ENCODE assay signal across 18 mouse cellular contexts in genomic region chr11:113261421-113261820, GRCm38 (mm10).
DNase-seq lines count a peak whose midpoint lies in the region; ATAC-seq and TF ChIP-seq lines count a peak whose summit lies in the region.
"Had no signal": no experiment of that assay in that cellular context is flagged by ENCODE, and none has a peak within 500 bp of the region (broad histone marks: within the 10 kb centered on the region; RNA-seq: fewer than 3 reads in every experiment).

No protein-coding gene starts in this region.

- ATAC-seq in hindbrain, embryonic 16.5 days = no peak
- no peak for ATAC-seq in hindbrain, postnatal 0 days
- ATAC-seq in forebrain, embryonic 16.5 days = no peak
- no peak for ATAC-seq in stomach, embryonic 15.5 days (ENCODE audit: insufficient read depth, low FRiP score, low read depth)
- ATAC-seq: lung, postnatal 0 days had no signal

- TF ChIP-seq CTCF in hindbrain, postnatal 0 days (IDR thresholded peaks at IDR 0.05; ENCODE audit: low read depth) = no peak

- H3K27me3 ChIP-seq in hindbrain, embryonic 16.5 days (replicated peaks; ENCODE audit: control insufficient read depth, insufficient read depth, low read length) = no peaks in the 10 kb centered on the region
- no peaks in the 10 kb centered on the region for H3K27me3 ChIP-seq in hindbrain, postnatal 0 days (ENCODE audit: insufficient read depth, low read length)
- H3K27me3 ChIP-seq in forebrain, embryonic 16.5 days (replicated peaks; ENCODE audit: control insufficient read depth, insufficient read depth, low read length) = no peaks in the 10 kb centered on the region
- H3K27me3 ChIP-seq in stomach, embryonic 15.5 days (replicated peaks) = no peaks in the 10 kb centered on the region
- H3K27me3 ChIP-seq: hindbrain, embryonic 15.5 days had no signal

- no peaks in the 10 kb centered on the region for H3K36me3 ChIP-seq in hindbrain, embryonic 16.5 days (ENCODE audit: control insufficient read depth, insufficient read depth, low read length)
- no peaks in the 10 kb centered on the region for H3K36me3 ChIP-seq in hindbrain, postnatal 0 days (ENCODE audit: insufficient read depth, low read length)
- no peaks in the 10 kb centered on the region for H3K36me3 ChIP-seq in forebrain, embryonic 16.5 days (ENCODE audit: control insufficient read depth, insufficient read depth)
- no peaks in the 10 kb centered on the region for H3K36me3 ChIP-seq in stomach, embryonic 15.5 days
- H3K36me3 ChIP-seq: hindbrain, embryonic 15.5 days had no signal

- H3K4me3 ChIP-seq in hindbrain, embryonic 16.5 days (ENCODE audit: low read length) = no peak overlapping the region
- H3K4me3 ChIP-seq in hindbrain, postnatal 0 days (ENCODE audit: low read length) = no peak overlapping the region
- no peak overlapping the region for H3K4me3 ChIP-seq in forebrain, embryonic 16.5 days (replicated peaks; ENCODE audit: low read length)
- H3K4me3 ChIP-seq in stomach, embryonic 15.5 days (replicated peaks) = no peak overlapping the region
- H3K4me3 ChIP-seq: heart, adult 2 months; hindbrain, embryonic 15.5 days; myocyte had no signal

- WGBS in hindbrain, embryonic 16.5 days = 67% methylated on average over 4 of the region's 4 CpGs
- 79% methylated on average over 4 of the region's 4 CpGs for WGBS in hindbrain, postnatal 0 days
- 55% methylated on average over 4 of the region's 4 CpGs for WGBS in forebrain, embryonic 16.5 days
- 73% methylated on average over 4 of the region's 4 CpGs for WGBS in stomach, embryonic 15.5 days

- H3K4me2 ChIP-seq in hindbrain, embryonic 16.5 days (ENCODE audit: low read length) = no peak overlapping the region
- no peak overlapping the region for H3K4me2 ChIP-seq in hindbrain, postnatal 0 days (ENCODE audit: low read depth, low read length)
- H3K4me2 ChIP-seq in forebrain, embryonic 16.5 days (ENCODE audit: low read length) = no peak overlapping the region
- no peak overlapping the region for H3K4me2 ChIP-seq in stomach, embryonic 15.5 days
- H3K4me2 ChIP-seq: hindbrain, embryonic 15.5 days had no signal

- peak; percentile 70 to 77 for DNase-seq in cerebellum, postnatal 10 days
- no peak for DNase-seq in cerebellum, adult 8-10 months
- DNase-seq in hindbrain, postnatal 0 days (ENCODE audit: low spot score) = no peak
- DNase-seq in retina, postnatal 1 day = no peak
- DNase-seq in heart, adult 9 months (ENCODE audit: low spot score in 2 of 2) = no peak
- DNase-seq: cerebellum, postnatal 36 days; gastrocnemius, postnatal 10 days; heart, adult 2 months; kidney, adult 9 months; kidney, postnatal 4 days; thymus, postnatal 14 days had no signal

- no peaks in the 10 kb centered on the region for H3K9me3 ChIP-seq in hindbrain, embryonic 16.5 days (ENCODE audit: control insufficient read depth, low read length)
- H3K9me3 ChIP-seq in hindbrain, postnatal 0 days (ENCODE audit: low read length) = no peaks in the 10 kb centered on the region
- no peaks in the 10 kb centered on the region for H3K9me3 ChIP-seq in forebrain, embryonic 16.5 days (ENCODE audit: control insufficient read depth, low read length)
- H3K9me3 ChIP-seq in stomach, embryonic 15.5 days = no peaks in the 10 kb centered on the region
- H3K9me3 ChIP-seq: hindbrain, embryonic 15.5 days had no signal

- 0 out of 2 replicates have a peak overlapping the region, but pooled peaks have one; percentile 10 for H3K9ac ChIP-seq in hindbrain, embryonic 16.5 days (ENCODE audit: low read depth, low read length)
- H3K9ac ChIP-seq in hindbrain, postnatal 0 days (replicated peaks; ENCODE audit: low read length) = no peak overlapping the region
- H3K9ac ChIP-seq in forebrain, embryonic 16.5 days (replicated peaks; ENCODE audit: low read depth, low read length) = no peak overlapping the region
- H3K9ac ChIP-seq in stomach, embryonic 15.5 days = no peak overlapping the region
- H3K9ac ChIP-seq: hindbrain, embryonic 15.5 days; liver, embryonic 14.5 days had no signal

- H3K4me1 ChIP-seq in hindbrain, embryonic 16.5 days (ENCODE audit: control insufficient read depth, insufficient read depth, low read depth, low read length) = peaks cover 11% of the 10 kb centered on the region
- H3K4me1 ChIP-seq in hindbrain, postnatal 0 days (ENCODE audit: insufficient read depth, low read length) = 0 out of 2 replicates have a peak, but pooled peaks cover 2% of the 10 kb centered on the region
- H3K4me1 ChIP-seq in forebrain, embryonic 16.5 days (replicated peaks; ENCODE audit: control insufficient read depth, insufficient read depth, low read length) = peaks cover 20% of the 10 kb centered on the region
- H3K4me1 ChIP-seq in stomach, embryonic 15.5 days = peaks cover 16% of the 10 kb centered on the region; the same call in 1 of the 2 replicates

- no peak overlapping the region for H3K27ac ChIP-seq in hindbrain, embryonic 16.5 days (ENCODE audit: low read depth, low read length)
- no peak overlapping the region for H3K27ac ChIP-seq in hindbrain, postnatal 0 days
- H3K27ac ChIP-seq in forebrain, embryonic 16.5 days (ENCODE audit: low read length) = peak overlapping the region; percentile 52
- peak overlapping the region; percentile 51; the same call in 1 of the 2 replicates for H3K27ac ChIP-seq in stomach, embryonic 15.5 days
- H3K27ac ChIP-seq: heart, adult 2 months; hindbrain, embryonic 15.5 days; liver, embryonic 14.5 days had no signal

Comparison
In these comparisons a context has a peak if more than half of its experiments do, and no peak if none do; other contexts are left out.
1. DNase-seq: peak in cerebellum, postnatal 10 days (2 of 2); none in cerebellum, adult 8-10 months (single experiment), hindbrain, postnatal 0 days (single experiment), retina, postnatal 1 day (single experiment) and heart, adult 9 months (0 of 2).
2. H3K27ac ChIP-seq: peak in forebrain, embryonic 16.5 days (single experiment) and stomach, embryonic 15.5 days (single experiment); none in hindbrain, embryonic 16.5 days (single experiment) and hindbrain, postnatal 0 days (single experiment).